Mouse (Mus musculus) colon, adult 2 months (tissue): ENCODE data around the gene Gprc5b. TPM values are rescaled to one million over a fixed set of nuclear protein-coding genes. Genes with fewer than 3 reads are reported as not detected.

Experiments
- polyA plus RNA-seq: library from polyadenylated mRNA; depleted of rRNA; stranded (reverse); fragments of >200 nt; gene quantifications from 2 replicates; pipeline ENCODE4 v1.2.3, GENCODE M21; 2012; rRNA removed

Gprc5b gene
- 10.5 and 10.8 TPM in 2 replicates for polyA plus RNA-seq

DNA sequence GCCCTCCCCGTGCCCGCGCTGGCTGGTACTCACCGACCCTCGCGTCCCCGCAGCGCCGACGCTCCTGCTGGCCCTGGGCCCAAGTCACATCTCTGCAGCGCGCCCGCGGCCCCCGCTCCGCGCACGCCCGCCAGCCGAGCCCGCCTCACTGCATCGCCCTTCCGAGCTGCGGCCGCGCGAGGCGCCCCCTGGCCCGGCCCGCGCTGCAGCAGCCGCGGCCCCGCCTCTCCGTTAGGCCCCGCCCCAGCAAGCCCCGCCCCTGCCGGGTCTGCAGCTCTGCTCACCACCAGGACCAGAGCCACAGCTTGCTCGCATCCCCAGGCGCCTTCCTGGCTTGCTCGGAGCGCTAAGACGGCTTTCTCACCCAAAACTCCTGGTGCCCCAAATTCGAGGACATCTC, at the start of gene Gprc5b:
Gene Gprc5b, minus strand, starts transcription at position 205 of the 400 bp plus-strand sequence.

Other genes starting within 250 kb of the Gprc5b start
- gene Iqck, start 139.5 kb downstream of the Gprc5b start, polyA plus RNA-seq, result 0.31 and 0.71 TPM in 2 replicates
- gene Knop1, start 139.0 kb downstream of the Gprc5b start, polyA plus RNA-seq, result 3.0 and 3.4 TPM in 2 replicates
- gene Gpr139, start 189.4 kb upstream of the Gprc5b start, polyA plus RNA-seq, result not detected in 2 replicates